Mouse (Mus musculus) adrenal gland, postnatal 14 days (tissue): ENCODE data around the gene Acrbp. TPM values are rescaled to one million over a fixed set of nuclear protein-coding genes. Genes with fewer than 3 reads are reported as not detected.

Source experiments
- DNase-seq: peaks from one replicate; pipeline ENCODE4 v3.0.0; 2021; ENCODE audit warnings: mixed read lengths
- microRNA-seq, 2 experiments: library from miRNA; unstranded; fragments of <30 nt; microRNA quantifications; one replicate each; pipeline ENCODE4 v1.2.0; 2021
- total RNA-seq: library from RNA; stranded (reverse); gene quantifications from 2 replicates; pipeline ENCODE4 v1.2.3, GENCODE M21; 2021

Gene Acrbp
- total RNA-seq, 1 experiment from 2014 or later, result 7.5 TPM

DNA sequence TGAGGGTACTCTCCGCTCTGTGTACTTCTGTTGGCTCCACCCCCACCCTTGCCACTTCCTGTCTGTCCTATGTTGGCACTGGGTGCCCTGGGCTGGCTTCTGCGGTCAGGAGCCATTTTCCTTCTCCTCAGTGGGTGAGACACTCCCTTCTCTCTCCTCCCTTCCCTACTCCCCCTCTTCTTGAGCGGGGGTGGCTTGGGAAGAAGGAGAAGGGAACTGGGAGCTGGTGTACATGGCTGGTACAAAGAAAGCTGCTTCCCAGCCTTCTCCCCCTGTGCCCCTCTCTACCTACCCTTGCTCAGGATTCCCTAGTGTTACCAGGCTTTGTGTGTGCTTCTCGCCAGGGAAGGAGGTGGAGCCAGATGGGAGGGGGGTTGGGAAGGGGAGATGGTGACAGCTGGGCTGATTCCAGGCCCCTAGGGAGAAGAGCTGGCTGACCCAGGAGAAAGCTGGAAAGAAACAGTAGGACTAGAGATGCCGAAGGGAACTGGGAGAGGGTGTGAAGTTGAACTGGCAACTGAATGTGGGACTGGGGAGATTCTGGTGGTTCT, 50.0 kb downstream of the Acrbp start:
- peak; percentile 65 for DNase-seq

DNA sequence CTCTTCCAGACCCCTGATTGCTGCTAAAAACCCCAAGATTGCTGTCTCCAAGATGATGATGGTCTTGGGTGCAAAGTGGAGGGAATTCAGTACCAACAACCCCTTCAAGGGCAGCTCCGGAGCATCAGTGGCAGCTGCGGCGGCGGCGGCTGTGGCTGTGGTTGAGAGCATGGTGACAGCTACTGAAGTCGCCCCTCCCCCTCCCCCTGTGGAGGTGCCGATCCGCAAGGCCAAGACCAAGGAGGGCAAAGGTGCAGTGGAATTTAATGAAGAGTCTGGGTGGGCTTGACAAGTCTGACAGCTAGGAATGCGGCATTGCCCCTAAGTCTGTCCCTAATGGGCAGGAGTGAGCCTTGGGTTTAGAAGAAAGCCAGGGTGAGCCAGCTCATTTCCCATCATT, 52.0 kb downstream of the Acrbp start:
- DNase-seq, result no peak

DNA sequence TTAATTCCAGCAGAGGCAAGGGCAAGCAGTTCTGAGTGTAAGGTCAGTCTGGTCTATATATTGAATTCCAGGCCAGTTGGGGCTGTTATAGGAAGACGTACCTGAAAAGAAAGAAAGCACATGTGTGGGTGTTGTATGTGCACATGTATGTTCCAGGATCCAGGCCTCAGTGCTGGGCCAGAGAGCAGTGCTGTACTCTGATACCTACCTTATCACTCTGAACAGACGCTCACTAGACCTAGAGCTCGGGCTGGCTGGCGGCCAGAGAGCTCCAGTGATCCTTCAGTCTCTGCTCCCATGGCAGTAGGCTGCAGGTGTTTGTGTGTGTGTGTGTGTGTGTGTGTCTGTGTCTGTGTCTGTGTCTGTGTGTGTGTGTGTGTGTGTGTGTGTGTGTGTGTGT, 54.7 kb downstream of the Acrbp start:
- DNase-seq, result no peak

DNA sequence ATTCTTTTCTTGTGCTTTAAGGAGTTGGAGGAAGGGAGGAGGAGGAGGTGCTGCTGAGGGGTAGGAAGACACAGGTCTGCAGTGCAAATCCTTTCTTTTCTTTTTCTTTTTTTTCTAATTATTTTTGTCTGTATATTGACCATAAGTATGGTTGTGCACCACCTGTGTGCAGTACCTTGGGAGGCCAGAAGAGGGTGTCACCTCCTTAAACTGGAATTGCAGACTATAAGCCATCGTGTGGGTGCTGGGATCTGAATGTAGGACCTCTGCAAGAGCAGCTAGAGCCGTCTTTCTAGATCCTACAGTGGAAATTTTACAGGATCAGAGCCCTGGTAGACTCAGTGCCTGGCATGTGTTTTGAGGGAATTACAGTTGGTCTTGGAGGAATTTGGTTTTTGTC, 58.2 kb downstream of the Acrbp start:
- no peak for DNase-seq

DNA sequence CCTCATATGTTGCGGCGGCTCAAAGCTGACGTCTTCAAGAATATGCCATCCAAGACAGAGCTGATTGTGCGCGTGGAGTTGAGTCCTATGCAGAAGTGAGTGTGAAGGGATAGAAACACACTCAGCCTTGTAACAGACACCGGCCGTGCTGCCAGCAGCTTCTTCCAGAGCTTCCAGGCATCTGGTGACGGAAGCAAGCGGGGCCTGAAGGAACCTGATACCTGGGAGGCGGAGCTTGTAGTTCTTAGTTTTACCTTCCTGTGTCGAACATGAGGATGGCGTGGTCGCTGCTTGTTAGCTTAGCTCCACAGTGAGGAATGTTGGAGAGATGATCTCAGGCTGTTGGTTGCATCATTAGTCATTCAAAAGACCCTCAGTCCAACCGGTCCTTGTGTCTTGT, 59.9 kb downstream of the Acrbp start:
- DNase-seq, result no peak

DNA sequence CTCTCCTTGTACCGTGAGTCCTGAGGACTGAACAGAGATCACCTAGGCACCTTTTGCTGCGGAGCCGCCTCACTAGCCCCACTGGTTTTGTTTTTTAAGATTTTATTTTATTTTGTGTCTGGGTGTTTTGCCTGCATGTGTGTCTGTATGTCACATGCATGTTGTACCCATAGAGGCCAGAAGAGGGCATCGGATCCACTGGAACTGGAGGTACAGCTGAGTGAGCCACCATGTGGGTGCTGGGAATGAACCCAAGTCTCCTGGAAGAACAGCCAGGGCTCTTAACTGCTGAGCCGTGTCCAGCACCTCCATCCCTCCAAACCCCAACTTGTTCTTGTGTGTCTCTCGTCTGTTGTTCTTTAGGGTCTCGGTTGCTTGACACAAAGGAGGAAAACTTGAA, 61.4 kb downstream of the Acrbp start:
- peak; percentile 68 for DNase-seq

DNA sequence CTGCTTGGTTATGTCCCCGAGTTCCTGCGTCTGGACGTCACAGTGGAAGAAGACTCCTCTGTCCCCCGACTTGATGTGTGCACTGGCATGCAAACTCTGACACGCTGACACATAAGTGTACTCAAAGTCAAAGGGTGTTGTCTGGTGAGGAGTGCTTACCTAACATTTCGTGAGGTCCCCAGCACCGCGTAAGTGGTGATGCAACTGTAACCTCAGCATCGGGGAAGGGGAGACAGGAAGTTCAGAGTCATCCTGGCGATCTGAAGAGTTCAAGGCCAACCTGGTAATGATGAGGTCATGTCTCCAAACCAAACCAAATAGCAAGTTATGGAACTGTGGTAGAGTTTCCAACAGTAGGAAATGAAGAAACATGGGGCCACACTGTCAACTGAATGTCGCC, 63.1 kb downstream of the Acrbp start:
- DNase-seq, result no peak

Small RNA genes lying within 50 kb of the gene (microRNA-seq; reads per million reads assigned to microRNA genes)
- 0.43 to 1.1 reads per million in 2 experiments for gene Mir7045

Other genes with a start within 250 kb of the Acrbp start
- gene Spsb2, start 241.0 kb upstream of the Acrbp start, total RNA-seq, result 13.0 and 14.6 TPM in 2 replicates
- gene Tpi1, start 235.4 kb upstream of the Acrbp start, total RNA-seq, result 425 and 436 TPM in 2 replicates
- 83.2 and 103 TPM in 2 replicates for gene Usp5, start 220.2 kb upstream of the Acrbp start, total RNA-seq
- 22.2 and 26.1 TPM in 2 replicates for gene Cdca3, start 220.1 kb upstream of the Acrbp start, total RNA-seq
- 9.4 and 9.5 TPM in 2 replicates for gene Gnb3, start 209.4 kb upstream of the Acrbp start, total RNA-seq
- gene P3h3, start 191.9 kb upstream of the Acrbp start, total RNA-seq, result 21.4 and 26.1 TPM in 2 replicates
- 1.6 and 2.3 TPM in 2 replicates for gene Gpr162, start 185.7 kb upstream of the Acrbp start, total RNA-seq
- gene Cd4, start 161.5 kb upstream of the Acrbp start, total RNA-seq, result 1.4 and 13.0 TPM in 2 replicates
- 1.5 and 2.5 TPM in 2 replicates for gene Lag3, start 138.0 kb upstream of the Acrbp start, total RNA-seq
- 917 and 925 TPM in 2 replicates for gene Ptms, start 129.6 kb upstream of the Acrbp start, total RNA-seq
- 274 and 276 TPM in 2 replicates for gene Mlf2, start 118.3 kb upstream of the Acrbp start, total RNA-seq
- 117 and 122 TPM in 2 replicates for gene Cops7a, start 84.2 kb upstream of the Acrbp start, total RNA-seq
- 4.8 and 5.4 TPM in 2 replicates for gene Pianp, start 53.0 kb upstream of the Acrbp start, total RNA-seq
- 47.2 and 50.4 TPM in 2 replicates for gene Zfp384, start 40.5 kb upstream of the Acrbp start, total RNA-seq
- 64.9 and 71.8 TPM in 2 replicates for gene Ing4, start 9.9 kb upstream of the Acrbp start, total RNA-seq
- gene Lpar5, start 18.2 kb downstream of the Acrbp start, total RNA-seq, result 0.44 and 2.1 TPM in 2 replicates
- gene Chd4, start 46.3 kb downstream of the Acrbp start, total RNA-seq, result 189 and 192 TPM in 2 replicates
- gene Nop2, start 82.2 kb downstream of the Acrbp start, total RNA-seq, result 47.0 and 53.7 TPM in 2 replicates
- gene Iffo1, start 95.6 kb downstream of the Acrbp start, total RNA-seq, result 18.6 and 25.0 TPM in 2 replicates
- 1,705 and 1,924 TPM in 2 replicates for gene Gapdh, start 116.8 kb downstream of the Acrbp start, total RNA-seq
- 43.2 and 45.2 TPM in 2 replicates for gene Ncapd2, start 142.0 kb downstream of the Acrbp start, total RNA-seq
- 222 and 232 TPM in 2 replicates for gene Mrpl51, start 142.1 kb downstream of the Acrbp start, total RNA-seq
- gene Vamp1, start 165.9 kb downstream of the Acrbp start, total RNA-seq, result 31.8 and 42.6 TPM in 2 replicates
- gene Tapbpl, start 182.2 kb downstream of the Acrbp start, total RNA-seq, result 12.6 and 14.0 TPM in 2 replicates
- 0.93 and 6.9 TPM in 2 replicates for gene Cd27, start 187.3 kb downstream of the Acrbp start, total RNA-seq
- gene Tuba3a, start 236.4 kb downstream of the Acrbp start, total RNA-seq, result not detected in 2 replicates